Mouse (Mus musculus) kidney, postnatal 0 days (tissue): Measurements from ENCODE around the gene Bod1. TPM values are rescaled to one million over a fixed set of nuclear protein-coding genes. Genes with fewer than 3 reads are reported as not detected.

ENCODE experiments used
- ATAC-seq: fragments of 200-750 bp; cut with Nextera tagmentation; replicated peaks from 2 replicates; pipeline ENCODE4 v1.8.0; 2017; ENCODE audit warnings: low read depth, moderate number of reproducible peaks, moderate TSS enrichment, moderate library complexity; ENCODE audit not compliant: low FRiP score
- DNase-seq: peaks from one replicate; pipeline ENCODE4 v3.0.0-alpha.2; 2016; ENCODE audit warnings: low spot score
- H3K27ac ChIP-seq: fragments of 300-500 bp; sonication (generic); 2 replicates; pipeline ENCODE4 v1.5.1; 2014; ENCODE audit warnings: mild to moderate bottlenecking
- H3K27me3 ChIP-seq: fragments of 300-500 bp; sonication (generic); 2 replicates; pipeline ENCODE4 v1.6.1; 2014; ENCODE audit warnings: low read length, mixed read lengths; ENCODE audit not compliant: insufficient read depth
- H3K36me3 ChIP-seq: fragments of 300-500 bp; sonication (generic); 2 replicates; pipeline ENCODE4 v1.6.1; 2014; ENCODE audit warnings: low read length, mixed read lengths; ENCODE audit not compliant: insufficient read depth
- H3K4me1 ChIP-seq: fragments of 300-500 bp; sonication (generic); replicated peaks from 2 replicates; pipeline ENCODE4 v1.6.1; 2014; ENCODE audit warnings: antibody characterized with exemption, low read length, mixed read lengths; ENCODE audit not compliant: insufficient read depth
- H3K4me2 ChIP-seq: fragments of 300-500 bp; sonication (generic); 2 replicates; pipeline ENCODE4 v1.6.1; 2014; ENCODE audit warnings: mild to moderate bottlenecking, low read length, moderate library complexity, mixed read lengths
- H3K4me3 ChIP-seq: fragments of 300-500 bp; sonication (generic); replicated peaks from 2 replicates; pipeline ENCODE4 v1.5.1; 2014; ENCODE audit warnings: low read depth, low read length
- H3K9ac ChIP-seq: fragments of 300-500 bp; sonication (generic); 2 replicates; pipeline ENCODE4 v1.6.1; 2014; ENCODE audit warnings: low read depth, low read length
- H3K9me3 ChIP-seq: fragments of 300-500 bp; sonication (generic); replicated peaks from 2 replicates; pipeline ENCODE4 v1.6.1; 2016; ENCODE audit warnings: low read length, inconsistent platforms, mixed read lengths
- CTCF ChIP-seq: IDR thresholded peaks from 2 replicates; pipeline ENCODE4 v1.5.1; 2016; ENCODE audit warnings: antibody characterized with exemption, low read depth, mild to moderate bottlenecking, moderate library complexity
- WGBS: fragments of 180-500 bp; shearing (Covaris S2); extraction: QIAGEN DNeasy Blood & Tissue Kit; methylation state at CpG from one replicate; pipeline ENCODE4 v1.1.7; 2014; 5-methylcytosine and 5-hydroxymethylcytosine counted together
- polyA plus RNA-seq: library from polyadenylated mRNA; unstranded; fragments of >200 nt; fragmentation: Nextera tagmentation; extraction: Ambion mirVana; gene quantifications from 2 replicates; pipeline ENCODE4 v1.2.1, GENCODE M21; 2015

Gene Bod1
- polyA plus RNA-seq, 1 experiment from 2014 or later, result 102 TPM

DNA sequence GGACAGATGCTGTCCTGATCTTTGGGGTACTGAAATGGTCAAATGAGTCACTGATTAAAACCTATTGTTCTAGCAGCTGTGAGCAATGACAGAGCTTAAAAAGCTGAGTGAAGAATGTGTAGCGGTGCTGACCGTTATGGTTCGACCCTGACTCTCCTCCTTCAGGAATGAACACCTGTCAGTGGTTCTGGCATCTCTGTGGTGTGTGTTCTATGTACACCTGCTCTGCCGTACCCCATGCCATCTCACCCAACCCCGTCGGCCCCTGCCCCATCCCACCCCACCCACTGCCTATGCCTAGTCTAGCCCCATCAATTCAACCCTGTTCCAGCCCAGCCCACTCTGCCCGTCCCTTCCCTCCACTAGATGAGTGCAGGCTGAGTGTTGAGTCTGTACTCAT, 9.5 kb downstream of the Bod1 start:
- WGBS, result 89% methylated on average over 7 of the region's 7 CpGs
- Histone ChIP-seq H3K4me1 (no peaks in the 10 kb centered on the region), H3K9ac (no peak overlapping the region), H3K27me3 (no peaks in the 10 kb centered on the region), H3K36me3 (peaks cover 38% of the 10 kb centered on the region), H3K4me2 (no peak overlapping the region), H3K9me3 (no peaks in the 10 kb centered on the region), H3K27ac (no peak overlapping the region), H3K4me3 (no peak overlapping the region)
- ATAC-seq, result no peak
- TF ChIP-seq CTCF, result no peak
- DNase-seq, result no peak

DNA sequence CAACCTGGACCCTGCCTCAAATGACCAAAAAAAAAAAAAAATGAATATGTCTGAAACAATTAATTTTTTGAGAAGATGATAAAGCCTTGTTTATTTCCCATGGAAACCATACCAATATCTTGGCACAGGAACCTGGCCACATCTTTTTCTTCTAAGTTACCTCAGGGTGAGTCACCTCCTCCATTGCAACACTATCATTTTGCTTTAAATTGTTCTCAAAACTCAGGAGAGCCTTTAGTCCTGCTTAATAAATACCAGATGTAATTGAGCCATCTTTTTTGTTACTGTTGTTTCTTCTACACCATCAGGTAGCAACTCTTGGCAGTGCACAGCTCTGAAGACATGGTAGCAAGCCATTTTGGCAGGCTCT, 13.9 kb downstream of the Bod1 start:
- no peak for TF ChIP-seq CTCF
- Histone ChIP-seq H3K36me3 (0 out of 2 replicates have a peak, but pooled peaks cover 3% of the 10 kb centered on the region), H3K4me2 (no peak overlapping the region), H3K27me3 (no peaks in the 10 kb centered on the region), H3K27ac (no peak overlapping the region), H3K4me3 (no peak overlapping the region), H3K4me1 (no peaks in the 10 kb centered on the region), H3K9me3 (no peaks in the 10 kb centered on the region), H3K9ac (no peak overlapping the region)
- ATAC-seq (no peak), DNase-seq (no peak)

DNA sequence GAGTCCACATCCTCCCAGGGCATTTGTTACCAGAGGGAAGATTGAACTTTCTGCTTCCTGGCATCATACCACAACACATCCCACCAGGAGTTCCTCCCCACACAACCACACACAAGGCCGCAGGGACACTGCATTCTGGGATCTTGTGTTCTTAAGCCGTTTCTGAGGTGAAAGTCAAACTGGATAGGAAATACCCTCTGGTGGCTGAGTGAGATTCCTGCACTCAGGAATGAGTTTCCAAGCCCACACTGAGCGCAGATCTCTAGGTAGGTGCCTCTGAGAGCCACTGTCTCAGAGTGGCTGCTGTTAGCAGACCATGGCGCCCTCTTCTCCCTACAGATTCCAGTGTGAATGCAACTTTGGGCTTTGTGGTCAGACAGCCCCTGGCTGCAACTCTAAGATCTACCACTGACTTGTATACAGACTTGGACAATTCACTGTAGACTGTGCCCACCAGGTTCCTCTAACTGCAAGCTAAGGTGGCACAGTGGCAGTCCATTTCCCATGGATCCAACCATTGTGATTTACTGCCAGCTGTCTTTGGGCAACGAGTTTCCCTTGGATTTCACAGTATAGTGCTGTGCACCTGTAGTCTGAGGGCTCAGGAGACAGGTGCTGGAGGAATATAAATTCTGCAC, 14.4 kb downstream of the Bod1 start:
- ATAC-seq (no peak), DNase-seq (no peak)
- H3K4me3 ChIP-seq, result no peak overlapping the region
- H3K36me3 ChIP-seq, result 0 out of 2 replicates have a peak, but pooled peaks cover 3% of the 10 kb centered on the region
- H3K27ac ChIP-seq, result no peak overlapping the region
- H3K9me3 ChIP-seq, result no peaks in the 10 kb centered on the region
- no peaks in the 10 kb centered on the region for H3K4me1 ChIP-seq
- H3K4me2 ChIP-seq, result no peak overlapping the region
- no peak overlapping the region for H3K9ac ChIP-seq
- H3K27me3 ChIP-seq, result no peaks in the 10 kb centered on the region
- WGBS, result 67% methylated on average over 5 of the region's 5 CpGs
- peak; percentile 32; the same call in 1 of the 2 replicates for TF ChIP-seq CTCF

DNA sequence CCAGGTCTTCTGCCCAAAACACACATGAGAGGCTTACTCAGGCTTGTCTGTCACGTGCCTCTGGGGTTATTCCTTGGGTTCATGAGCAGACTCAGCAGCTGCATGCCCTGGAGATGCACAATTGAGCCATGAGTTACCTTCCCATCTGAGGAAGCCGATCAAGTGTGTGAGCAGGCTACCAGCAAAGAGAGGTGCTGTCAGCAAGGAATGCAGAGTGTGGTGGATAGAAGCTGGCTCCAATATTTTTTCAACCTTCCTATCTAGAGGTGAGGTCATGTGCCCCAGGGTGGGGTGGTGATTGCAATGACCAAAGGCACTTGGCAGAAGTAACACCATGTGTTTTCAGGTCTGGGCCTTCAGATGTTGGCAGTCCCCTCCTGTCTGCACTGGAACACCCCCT, 22.2 kb downstream of the Bod1 start:
- DNase-seq, result no peak
- 65% methylated on average over 2 of the region's 2 CpGs for WGBS

DNA sequence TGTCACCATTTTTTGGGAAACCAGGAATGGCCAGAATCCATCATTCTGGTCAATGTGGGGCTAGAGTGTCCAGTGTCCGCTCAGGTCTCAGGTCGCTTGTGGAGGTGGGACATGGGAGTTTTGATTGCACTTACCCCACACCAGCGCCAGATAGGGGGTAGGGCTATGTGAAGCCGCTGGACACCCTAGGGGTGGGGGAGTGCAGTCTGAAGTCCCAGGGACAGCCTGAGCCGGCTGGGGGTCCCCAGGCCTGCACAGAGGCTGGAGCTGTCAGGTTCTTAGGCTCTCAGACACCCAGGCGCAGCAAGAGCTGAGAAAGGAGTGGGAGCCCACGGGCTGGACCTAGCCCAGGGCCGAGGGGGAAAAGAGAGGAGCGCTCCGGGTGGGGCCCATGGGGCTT, 24.4 kb downstream of the Bod1 start:
- no peak overlapping the region for H3K4me3 ChIP-seq
- no peak for ATAC-seq
- H3K4me2 ChIP-seq, result no peak overlapping the region
- no peaks in the 10 kb centered on the region for H3K36me3 ChIP-seq
- no peaks in the 10 kb centered on the region for H3K9me3 ChIP-seq
- no peaks in the 10 kb centered on the region for H3K27me3 ChIP-seq
- H3K9ac ChIP-seq, result no peak overlapping the region
- H3K4me1 ChIP-seq, result no peaks in the 10 kb centered on the region
- 76% methylated on average over 10 of the region's 10 CpGs for WGBS
- no peak for DNase-seq
- H3K27ac ChIP-seq, result no peak overlapping the region
- no peak for TF ChIP-seq CTCF

More for the DNA sequence above, 22.2 kb downstream of the Bod1 start:
- Histone ChIP-seq H3K9ac (no peak overlapping the region), H3K9me3 (no peaks in the 10 kb centered on the region), H3K27me3 (no peaks in the 10 kb centered on the region), H3K4me2 (no peak overlapping the region), H3K36me3 (no peaks in the 10 kb centered on the region), H3K27ac (no peak overlapping the region), H3K4me1 (no peaks in the 10 kb centered on the region), H3K4me3 (no peak overlapping the region)
- no peak for ATAC-seq
- no peak for TF ChIP-seq CTCF

DNA sequence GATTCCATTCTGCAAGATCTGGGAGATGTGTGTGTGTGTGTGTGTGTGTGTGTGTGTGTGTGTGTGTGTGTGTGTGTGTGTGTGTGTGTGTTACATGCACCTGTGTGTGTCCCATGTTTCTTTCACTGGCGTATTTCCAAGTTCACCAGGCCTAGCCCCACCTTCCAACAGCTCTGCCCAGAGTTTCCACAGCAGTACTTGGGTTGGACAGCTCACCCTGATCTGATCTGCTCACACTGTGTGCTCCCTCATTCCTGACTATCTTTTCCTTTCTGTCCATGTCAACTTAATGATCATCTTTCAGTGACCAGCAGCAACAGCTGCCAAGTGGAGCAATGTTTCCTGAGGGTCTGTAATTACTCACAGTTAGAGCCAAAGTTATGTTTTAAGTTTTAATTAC, 25.1 kb downstream of the Bod1 start:
- H3K4me2 ChIP-seq, result no peak overlapping the region
- ATAC-seq, result no peak
- no peaks in the 10 kb centered on the region for H3K4me1 ChIP-seq
- no peak overlapping the region for H3K9ac ChIP-seq
- DNase-seq, result no peak
- 75% methylated on average over 1 of the region's 1 CpGs for WGBS
- no peaks in the 10 kb centered on the region for H3K9me3 ChIP-seq
- H3K36me3 ChIP-seq, result no peaks in the 10 kb centered on the region
- H3K27ac ChIP-seq, result no peak overlapping the region
- TF ChIP-seq CTCF, result no peak
- no peak overlapping the region for H3K4me3 ChIP-seq
- no peaks in the 10 kb centered on the region for H3K27me3 ChIP-seq

DNA sequence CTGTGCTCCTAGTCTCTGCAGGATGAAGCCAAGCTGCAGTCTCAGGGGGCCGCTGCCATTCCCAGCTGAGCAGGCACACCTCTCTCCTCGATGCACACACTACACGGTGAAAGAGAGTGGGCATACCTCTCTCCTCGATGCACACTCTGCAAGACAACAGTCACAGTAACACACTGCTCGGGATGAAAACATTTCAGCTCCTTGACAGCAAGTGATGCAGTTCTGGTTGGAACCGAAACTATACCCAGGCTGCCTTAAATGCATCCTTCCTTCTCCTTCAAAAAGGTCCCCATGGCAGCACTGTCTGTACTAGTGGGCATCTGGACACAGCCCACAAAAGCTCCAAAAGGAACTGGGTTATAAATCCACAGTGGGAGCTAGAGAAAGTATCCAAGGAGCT, 28.6 kb downstream of the Bod1 start:
- H3K27ac ChIP-seq, result no peak overlapping the region
- H3K4me3 ChIP-seq, result no peak overlapping the region
- no peaks in the 10 kb centered on the region for H3K27me3 ChIP-seq
- H3K4me2 ChIP-seq, result no peak overlapping the region
- H3K9me3 ChIP-seq, result no peaks in the 10 kb centered on the region
- H3K9ac ChIP-seq, result no peak overlapping the region
- 59% methylated on average over 6 of the region's 6 CpGs for whole genome bisulfite sequencing
- no peak for ATAC-seq
- no peaks in the 10 kb centered on the region for H3K4me1 ChIP-seq
- DNase-seq, result no peak
- no peaks in the 10 kb centered on the region for H3K36me3 ChIP-seq
- TF ChIP-seq CTCF, result no peak
